In the genomic region with DNA sequence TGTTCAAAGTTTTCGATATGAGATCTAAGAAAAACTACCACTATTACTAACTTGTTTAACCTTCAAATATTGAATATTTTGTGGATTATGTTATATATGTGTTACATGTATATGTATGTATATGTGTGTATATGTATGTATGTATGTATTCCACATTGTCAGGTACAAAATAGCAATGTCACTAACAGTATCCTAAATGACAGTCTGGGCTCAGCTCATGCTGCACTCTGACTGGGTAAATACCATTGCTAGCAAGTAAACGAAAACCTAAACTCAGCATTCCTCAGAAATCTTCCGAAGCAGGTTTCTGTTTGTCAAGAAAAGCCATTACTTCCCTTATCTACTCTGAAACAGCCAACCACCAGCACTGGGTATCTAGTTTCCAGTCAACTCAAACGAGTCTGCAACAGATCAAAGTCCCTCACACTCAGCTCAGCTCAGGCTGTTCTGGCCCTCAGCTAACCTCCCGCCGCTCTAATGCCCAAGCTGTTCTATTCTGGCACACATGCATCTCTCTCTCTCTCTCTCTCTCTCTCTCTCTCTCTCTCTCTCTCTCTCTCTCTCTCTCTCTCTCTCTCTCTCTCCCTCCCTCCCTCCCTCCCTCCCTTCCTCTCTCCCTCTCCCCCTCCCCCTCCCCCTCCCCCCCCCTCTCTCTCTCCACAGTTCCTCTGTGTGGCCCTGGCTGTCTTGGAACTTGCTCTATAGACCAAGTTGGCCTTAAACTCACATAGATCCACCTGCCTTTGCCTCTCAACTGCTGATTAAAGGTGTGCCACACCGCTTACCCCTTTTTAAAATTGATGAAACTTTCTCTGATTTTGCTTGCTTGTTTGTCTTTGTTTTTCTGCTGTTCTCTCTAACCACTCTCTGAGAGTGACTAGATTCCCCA, we compare ENCODE assay signal across 8 mouse cellular contexts. TPM values are rescaled to one million over a fixed set of nuclear protein-coding genes. Genes with fewer than 3 reads are reported as not detected.
DNase-seq lines count a peak whose midpoint lies in the region; ATAC-seq and TF ChIP-seq lines count a peak whose summit lies in the region.

No protein-coding gene starts in this region.

- no peaks in the 10 kb centered on the region for H3K27me3 ChIP-seq in heart, embryonic 12.5 days (replicated peaks)
- H3K27me3 ChIP-seq in intestine, postnatal 0 days (replicated peaks; ENCODE audit: control insufficient read depth, insufficient read depth, low read length): no peaks in the 10 kb centered on the region
- no peaks in the 10 kb centered on the region for H3K27me3 ChIP-seq in liver, embryonic 16.5 days (ENCODE audit: control insufficient read depth, insufficient read depth, low read depth, low read length)
- no peaks in the 10 kb centered on the region for H3K27me3 ChIP-seq in cerebellum, adult 2 months (ENCODE audit: control insufficient read depth, insufficient read depth, low read length)

- no peak for DNase-seq in heart, adult 11 months
- peak; percentile 16 for DNase-seq in c-Kit-positive CD71-negative TER-119-negative erythroid progenitor cells, embryonic 14.5 days (ENCODE audit: low read depth)
- DNase-seq in left cerebral cortex, postnatal 25 days (ENCODE audit: low spot score in 2 of 2): no peak
- DNase-seq in cerebellum, adult 2 months: no peak

- 0 out of 2 replicates have a peak overlapping the region, but pooled peaks have one; percentile 20 for H3K4me3 ChIP-seq in heart, embryonic 12.5 days
- no peak overlapping the region for H3K4me3 ChIP-seq in intestine, postnatal 0 days (ENCODE audit: low read depth, low read length)
- H3K4me3 ChIP-seq in liver, embryonic 16.5 days (ENCODE audit: low read depth, low read length): peak overlapping the region; percentile 25; the same call in 1 of the 2 replicates
- H3K4me3 ChIP-seq in cerebellum, adult 2 months (replicated peaks; ENCODE audit: insufficient read depth, low read depth, low read length): no peak overlapping the region

- H3K4me2 ChIP-seq in heart, embryonic 12.5 days: peak overlapping the region; percentile 52
- peak overlapping the region; percentile 48 for H3K4me2 ChIP-seq in intestine, postnatal 0 days (replicated peaks; ENCODE audit: low read depth)
- H3K4me2 ChIP-seq in liver, embryonic 16.5 days (ENCODE audit: low read depth, low read length): peak overlapping the region; percentile 53

- H3K27ac ChIP-seq in heart, embryonic 12.5 days (ENCODE audit: poor library complexity, severe bottlenecking): peak overlapping the region; percentile 54
- H3K27ac ChIP-seq in intestine, postnatal 0 days (ENCODE audit: low read depth, low read length): peak overlapping the region; percentile 64; the same call in 1 of the 2 replicates
- peak overlapping the region; percentile 73 for H3K27ac ChIP-seq in liver, embryonic 16.5 days (ENCODE audit: low read length)
- H3K27ac ChIP-seq in cerebellum, adult 2 months (ENCODE audit: insufficient read depth, low read length): no peak overlapping the region

- WGBS in heart, embryonic 12.5 days: 20% methylated on average over 7 of the region's 7 CpGs
- WGBS in intestine, postnatal 0 days: 13% methylated on average over 7 of the region's 7 CpGs
- 19% methylated on average over 7 of the region's 7 CpGs for WGBS in liver, embryonic 16.5 days (ENCODE audit: insufficient replicate concordance)
- WGBS in cerebellum, adult 2 months: 59% methylated on average over 7 of the region's 7 CpGs

- H3K36me3 ChIP-seq in heart, embryonic 12.5 days: no peaks in the 10 kb centered on the region
- H3K36me3 ChIP-seq in intestine, postnatal 0 days (ENCODE audit: control insufficient read depth, insufficient read depth): no peaks in the 10 kb centered on the region
- no peaks in the 10 kb centered on the region for H3K36me3 ChIP-seq in liver, embryonic 16.5 days (ENCODE audit: control insufficient read depth, insufficient read depth)

- H3K9ac ChIP-seq in heart, embryonic 12.5 days: no peak overlapping the region
- H3K9ac ChIP-seq in intestine, postnatal 0 days (ENCODE audit: low read depth, low read length): no peak overlapping the region
- H3K9ac ChIP-seq in liver, embryonic 16.5 days (ENCODE audit: low read depth, low read length): 0 out of 2 replicates have a peak overlapping the region, but pooled peaks have one; percentile 14

- H3K4me1 ChIP-seq in heart, embryonic 12.5 days (replicated peaks): peaks cover 11% of the 10 kb centered on the region; the same call in 1 of the 2 replicates
- H3K4me1 ChIP-seq in intestine, postnatal 0 days (replicated peaks; ENCODE audit: control insufficient read depth, insufficient read depth, low read length): 0 out of 2 replicates have a peak, but pooled peaks cover 6% of the 10 kb centered on the region
- peaks cover 17% of the 10 kb centered on the region for H3K4me1 ChIP-seq in liver, embryonic 16.5 days (ENCODE audit: control insufficient read depth, low read depth, low read length)
- no peaks in the 10 kb centered on the region for H3K4me1 ChIP-seq in cerebellum, adult 2 months (ENCODE audit: control insufficient read depth, insufficient read depth, low read length)

- TF ChIP-seq CTCF in intestine, postnatal 0 days (IDR thresholded peaks at IDR 0.05; ENCODE audit: low read depth): no peak
- TF ChIP-seq CTCF in cerebellum, adult 2 months (IDR thresholded peaks at IDR 0.05; ENCODE audit: borderline replicate concordance, insufficient read depth, low read depth, low read length): no peak

- H3K9me3 ChIP-seq in heart, embryonic 12.5 days (replicated peaks): no peaks in the 10 kb centered on the region
- no peaks in the 10 kb centered on the region for H3K9me3 ChIP-seq in intestine, postnatal 0 days (ENCODE audit: control insufficient read depth)
- no peaks in the 10 kb centered on the region for H3K9me3 ChIP-seq in liver, embryonic 16.5 days (replicated peaks; ENCODE audit: control insufficient read depth, low read length)

- ATAC-seq in heart, embryonic 12.5 days (ENCODE audit: insufficient number of reproducible peaks, low FRiP score): peak; percentile 94
- ATAC-seq in intestine, postnatal 0 days: peak; percentile 100
- ATAC-seq in liver, embryonic 16.5 days (ENCODE audit: low read depth): peak; percentile 98
- no peak for ATAC-seq in frontal cortex, adult (ENCODE audit: low TSS enrichment)

- intact Hi-C loops in left cerebral cortex, postnatal 25 days (cut with DNase I): no loop called here

- no peak for TF ChIP-seq POLR2A in cerebellum, adult 2 months (IDR thresholded peaks at IDR 0.05; ENCODE audit: borderline replicate concordance, insufficient read depth, low read length)

RNA-seq across cellular contexts. Expression of gene Smc2, which starts 9.5 kb away (rescaled TPM):
- 157 and 165 TPM in 2 replicates for polyA plus RNA-seq in heart, embryonic 12.5 days (2016; fragmentation: Nextera tagmentation; extraction: Ambion mirVana)
- polyA plus RNA-seq in intestine, postnatal 0 days (2015; fragmentation: Nextera tagmentation; extraction: Ambion mirVana): 46.7 and 52.0 TPM in 2 replicates
- polyA plus RNA-seq in liver, embryonic 16.5 days (2015; fragmentation: Nextera tagmentation; extraction: Ambion mirVana): 136 and 154 TPM in 2 replicates
- total RNA-seq in left cerebral cortex, postnatal 25 days (2021): 1 to 10 TPM; 4.6 to 5.0 TPM
- 2.3 and 2.5 TPM in 2 replicates for polyA plus RNA-seq in cerebellum, adult 2 months (2012; rRNA removed)

Comparison
In these comparisons a context has a peak if more than half of its experiments do, and no peak if none do; other contexts are left out.
1. H3K4me3 ChIP-seq: peak in heart, embryonic 12.5 days (single experiment) and liver, embryonic 16.5 days (single experiment); none in intestine, postnatal 0 days (single experiment) and cerebellum, adult 2 months (single experiment).
2. RNA of gene Smc2, which starts 9.5 kb away (polyA plus RNA-seq): 157 to 165 TPM in heart, embryonic 12.5 days, 136 to 154 TPM in liver, embryonic 16.5 days and 46.7 to 52.0 TPM in intestine, postnatal 0 days; 2.3 to 2.5 TPM in cerebellum, adult 2 months; every median in the first group is over 10 times any median in the second.
3. Peak in every context shown above with its lines, with median percentiles within 50 percentile points of each other: H3K4me2 ChIP-seq.